Mouse (Mus musculus) olfactory bulb, adult 2 months (tissue): ENCODE measurements at regions not wholly inside any gene's neighbourhood (a gene's known extent, or its start where the extent isn't known, plus 50 kb on each side); places are given as distances from the start of the nearest gene placed in this dataset.

Experiments used
- CTCF ChIP-seq: fragments of 200-500 bp; IDR thresholded peaks from 2 replicates; pipeline ENCODE4 v1.5.1; 2012; ENCODE audit warnings: low read depth, mild to moderate bottlenecking, low read length, moderate library complexity; ENCODE audit not compliant: insufficient read depth
- POLR2A ChIP-seq: fragments of 200-500 bp; IDR thresholded peaks from 2 replicates; pipeline ENCODE4 v1.6.1; 2012; ENCODE audit warnings: mild to moderate bottlenecking, low read depth, low read length, moderate library complexity; ENCODE audit not compliant: insufficient read depth

DNA sequence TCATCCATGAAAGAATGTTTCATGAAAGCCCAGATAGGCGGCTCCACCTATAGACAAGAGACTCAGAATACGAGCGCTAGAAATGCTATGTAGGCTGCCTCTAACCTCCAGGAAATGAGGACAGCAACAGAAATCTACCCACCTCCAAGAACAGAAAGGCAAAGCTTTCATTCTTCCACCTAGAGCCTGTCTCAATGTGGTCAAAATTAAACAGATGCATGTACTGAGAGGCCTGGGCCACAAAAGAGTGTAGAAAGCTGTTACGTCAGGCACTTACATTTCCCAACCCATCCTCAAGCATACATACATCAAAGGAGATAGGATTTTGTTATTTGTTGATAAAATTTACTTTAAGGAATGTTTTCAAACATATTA, 225.1 kb upstream of the Prkd1 start:
- TF ChIP-seq POLR2A (no peak), CTCF (no peak)
